Mouse (Mus musculus): ENCODE measurements around the gene Fam198a. TPM values are rescaled to one million over a fixed set of nuclear protein-coding genes. Genes with fewer than 3 reads are reported as not detected.
A peak's percentile ranks its signal among the peaks of the same experiment; 100 is the strongest.

The Fam198a gene
- 1.6 and 3.0 TPM in 2 replicates for polyA plus RNA-seq (2015; fragmentation: Nextera tagmentation; extraction: Ambion mirVana)

- WGBS: 2% methylated on average over 14 of the region's 14 CpGs
- peak; percentile 72 for DNase-seq (ENCODE audit: low spot score)
- H3K4me3 ChIP-seq (ENCODE audit: low read depth, low read length): no peak within 1 kb of the TSS; the same call in 1 of the 2 replicates
- peak within 1 kb of the TSS; percentile 45 for H3K4me2 ChIP-seq (replicated peaks; ENCODE audit: low read depth, low read length)
- H3K4me1 ChIP-seq (ENCODE audit: insufficient read depth, low read depth, low read length): peaks cover 8% of the 10 kb centered on the region; the same call in 1 of the 2 replicates
- TF ChIP-seq CTCF (IDR thresholded peaks at IDR 0.05): no peak; the same call in 1 of the 2 replicates
- no peak for TF ChIP-seq EP300 (IDR thresholded peaks at IDR 0.05)
- no peak within 1 kb of the TSS for H3K9ac ChIP-seq (replicated peaks; ENCODE audit: low read depth)
- no peaks in the 10 kb centered on the region for H3K36me3 ChIP-seq (ENCODE audit: insufficient read depth, low read length)
- no peaks in the 10 kb centered on the region for H3K9me3 ChIP-seq (ENCODE audit: low read length)
- no peak within 1 kb of the TSS for H3K27ac ChIP-seq (ENCODE audit: low read length)
- H3K27me3 ChIP-seq (replicated peaks; ENCODE audit: insufficient read depth, low read length): no peaks in the 10 kb centered on the region
- ATAC-seq: peak; percentile 85
These were observed at the start of gene Fam198a for GRCm38 (mm10) chr9:121950418-121951113. Gene Fam198a, plus strand, starts transcription at chr9:121950988.

- Histone ChIP-seq H3K4me3 (ENCODE audit: low read depth, low read length) (no peak overlapping the region), H3K36me3 (ENCODE audit: insufficient read depth, low read length) (no peaks in the 10 kb centered on the region), H3K4me2 (replicated peaks; ENCODE audit: low read depth, low read length) (0 out of 2 replicates have a peak overlapping the region, but pooled peaks have one; percentile 3), H3K4me1 (ENCODE audit: insufficient read depth, low read depth, low read length) (no peaks in the 10 kb centered on the region), H3K9ac (replicated peaks; ENCODE audit: low read depth) (no peak overlapping the region), H3K9me3 (ENCODE audit: low read length) (no peaks in the 10 kb centered on the region), H3K27me3 (replicated peaks; ENCODE audit: insufficient read depth, low read length) (no peaks in the 10 kb centered on the region), H3K27ac (ENCODE audit: low read length) (no peak overlapping the region)
- TF ChIP-seq CTCF (IDR thresholded peaks at IDR 0.05): 0 out of 2 replicates have a peak, but pooled peaks have one; percentile 6
- no peak for TF ChIP-seq EP300 (IDR thresholded peaks at IDR 0.05)
- ATAC-seq (no peak), DNase-seq (ENCODE audit: low spot score) (no peak)
- WGBS: 63% methylated on average over 5 of the region's 5 CpGs
These were observed 48.8 kb upstream of the Fam198a start for GRCm38 (mm10) chr9:121901710-121902700.

- ATAC-seq: no peak
- H3K36me3 ChIP-seq (ENCODE audit: insufficient read depth, low read length): no peaks in the 10 kb centered on the region
- H3K4me2 ChIP-seq (replicated peaks; ENCODE audit: low read depth, low read length): no peak overlapping the region
- no peaks in the 10 kb centered on the region for H3K27me3 ChIP-seq (replicated peaks; ENCODE audit: insufficient read depth, low read length)
- no peak for DNase-seq (ENCODE audit: low spot score)
- no peak for TF ChIP-seq CTCF (IDR thresholded peaks at IDR 0.05)
- TF ChIP-seq EP300 (IDR thresholded peaks at IDR 0.05): no peak
- H3K9ac ChIP-seq (replicated peaks; ENCODE audit: low read depth): no peak overlapping the region
- no peaks in the 10 kb centered on the region for H3K9me3 ChIP-seq (ENCODE audit: low read length)
- WGBS: 59% methylated on average over 8 of the region's 8 CpGs
- H3K4me1 ChIP-seq (ENCODE audit: insufficient read depth, low read depth, low read length): no peaks in the 10 kb centered on the region
- no peak overlapping the region for H3K4me3 ChIP-seq (ENCODE audit: low read depth, low read length)
- no peak overlapping the region for H3K27ac ChIP-seq (ENCODE audit: low read length)
These were observed 47.1 kb upstream of the Fam198a start for GRCm38 (mm10) chr9:121903476-121904305.

GRCm38 (mm10) chr9:121904319-121904718, 46.5 kb upstream of the Fam198a start:
- Histone ChIP-seq H3K27ac (ENCODE audit: low read length) (no peak overlapping the region), H3K4me3 (ENCODE audit: low read depth, low read length) (no peak overlapping the region), H3K9me3 (ENCODE audit: low read length) (no peaks in the 10 kb centered on the region), H3K27me3 (replicated peaks; ENCODE audit: insufficient read depth, low read length) (no peaks in the 10 kb centered on the region), H3K4me2 (replicated peaks; ENCODE audit: low read depth, low read length) (no peak overlapping the region), H3K4me1 (ENCODE audit: insufficient read depth, low read depth, low read length) (no peaks in the 10 kb centered on the region), H3K36me3 (ENCODE audit: insufficient read depth, low read length) (no peaks in the 10 kb centered on the region), H3K9ac (replicated peaks; ENCODE audit: low read depth) (no peak overlapping the region)
- TF ChIP-seq CTCF (IDR thresholded peaks at IDR 0.05): no peak
- TF ChIP-seq EP300 (IDR thresholded peaks at IDR 0.05): no peak
- ATAC-seq: no peak
- DNase-seq (ENCODE audit: low spot score): no peak
- WGBS: 67% methylated on average over 4 of the region's 4 CpGs

- 81% methylated on average over 7 of the region's 7 CpGs for WGBS
- Histone ChIP-seq H3K27me3 (replicated peaks; ENCODE audit: insufficient read depth, low read length) (no peaks in the 10 kb centered on the region), H3K9ac (replicated peaks; ENCODE audit: low read depth) (no peak overlapping the region), H3K36me3 (ENCODE audit: insufficient read depth, low read length) (no peaks in the 10 kb centered on the region), H3K9me3 (ENCODE audit: low read length) (no peaks in the 10 kb centered on the region), H3K4me2 (replicated peaks; ENCODE audit: low read depth, low read length) (no peak overlapping the region), H3K4me3 (ENCODE audit: low read depth, low read length) (no peak overlapping the region), H3K27ac (ENCODE audit: low read length) (no peak overlapping the region), H3K4me1 (ENCODE audit: insufficient read depth, low read depth, low read length) (no peaks in the 10 kb centered on the region)
- no peak for ATAC-seq
- TF ChIP-seq EP300 (IDR thresholded peaks at IDR 0.05) (no peak), CTCF (IDR thresholded peaks at IDR 0.05) (no peak)
- DNase-seq (ENCODE audit: low spot score): no peak
These were observed 45.8 kb upstream of the Fam198a start for GRCm38 (mm10) chr9:121904946-121905345.

All from lung, postnatal 0 days (tissue).